9 mouse cellular contexts compared by ENCODE assay signal in genomic region chr11:7568484-7568883, GRCm38 (mm10).
DNase-seq lines count a peak whose midpoint lies in the region; ATAC-seq and TF ChIP-seq lines count a peak whose summit lies in the region.
"Had no signal": no experiment of that assay in that cellular context is flagged by ENCODE, and none has a peak within 500 bp of the region (broad histone marks: within the 10 kb centered on the region; RNA-seq: fewer than 3 reads in every experiment).

No protein-coding gene starts in this region.

- ATAC-seq in kidney, postnatal 0 days (replicated peaks; ENCODE audit: low FRiP score, low read depth): no peak
- ATAC-seq in kidney, embryonic 15.5 days (replicated peaks; ENCODE audit: low FRiP score): no peak
- ATAC-seq in Patski: no peak
- no peak for ATAC-seq in activated CD4-positive, CD25-positive, alpha-beta regulatory T cell, adult 4 months

- CTCF ChIA-PET in Patski (lab: Charles Lee): interaction anchor here (1.2 kb wide), 1 partner anchor 18 kb away, joined by 3 read pairs; no protein-coding TSS in a partner anchor

- no peak overlapping the region for H3K27ac ChIP-seq in kidney, postnatal 0 days
- no peak overlapping the region for H3K27ac ChIP-seq in kidney, embryonic 15.5 days
- H3K27ac ChIP-seq: neural tube, embryonic 12.5 days had no signal

- no peaks in the 10 kb centered on the region for H3K4me1 ChIP-seq in kidney, postnatal 0 days (replicated peaks; ENCODE audit: insufficient read depth, low read length)
- H3K4me1 ChIP-seq in kidney, embryonic 15.5 days: no peaks in the 10 kb centered on the region
- H3K4me1 ChIP-seq: neural tube, embryonic 12.5 days had no signal

- peak; percentile 15 to 68 for DNase-seq in adrenal gland, adult (ENCODE audit: inconsistent age in 2 of 2, low spot score in 1 of 2)
- no peak for DNase-seq in adrenal gland, postnatal 4 days (ENCODE audit: low spot score in 2 of 2)
- DNase-seq in kidney, postnatal 0 days (ENCODE audit: low spot score): peak; percentile 53
- DNase-seq in Patski (ENCODE audit: low read depth, low spot score): no peak
- peak; percentile 31 to 39 for DNase-seq in heart, postnatal 10 days
- no peak for DNase-seq in thymus, postnatal 14 days

- H3K4me3 ChIP-seq in kidney, postnatal 0 days (replicated peaks; ENCODE audit: low read depth, low read length): no peak overlapping the region
- H3K4me3 ChIP-seq in kidney, embryonic 15.5 days (replicated peaks): no peak overlapping the region
- H3K4me3 ChIP-seq: neural tube, embryonic 12.5 days had no signal

- no peak overlapping the region for H3K9ac ChIP-seq in kidney, postnatal 0 days (ENCODE audit: low read depth, low read length)
- H3K9ac ChIP-seq in kidney, embryonic 15.5 days: no peak overlapping the region
- H3K9ac ChIP-seq: neural tube, embryonic 12.5 days had no signal

- in situ Hi-C loops in Patski (cut with MboI; ENCODE audit: low pct_unique_long_range_greater_than_20kb): loop anchor here (10.0 kb wide), 1 partner anchor 364 kb away; no protein-coding TSS in a partner anchor

- intact Hi-C loops in heart, postnatal 10 days (cut with DNase I): loop anchor here (1.0 kb wide), 1 partner anchor 353 kb away; no protein-coding TSS in a partner anchor

- H3K36me3 ChIP-seq in kidney, postnatal 0 days (ENCODE audit: insufficient read depth, low read length): no peaks in the 10 kb centered on the region
- H3K36me3 ChIP-seq in kidney, embryonic 15.5 days: no peaks in the 10 kb centered on the region
- H3K36me3 ChIP-seq: neural tube, embryonic 12.5 days had no signal

- peak; percentile 72 for TF ChIP-seq CTCF in kidney, postnatal 0 days (IDR thresholded peaks at IDR 0.05; ENCODE audit: low read depth)
- TF ChIP-seq CTCF in Patski (IDR thresholded peaks at IDR 0.05): peak; percentile 63

- H3K27me3 ChIP-seq in kidney, postnatal 0 days (ENCODE audit: insufficient read depth, low read length): no peaks in the 10 kb centered on the region
- H3K27me3 ChIP-seq in kidney, embryonic 15.5 days: no peaks in the 10 kb centered on the region
- peaks cover 7% of the 10 kb centered on the region for H3K27me3 ChIP-seq in Patski
- H3K27me3 ChIP-seq: neural tube, embryonic 12.5 days had no signal

- no peaks in the 10 kb centered on the region for H3K9me3 ChIP-seq in kidney, postnatal 0 days (replicated peaks; ENCODE audit: low read length)
- no peaks in the 10 kb centered on the region for H3K9me3 ChIP-seq in kidney, embryonic 15.5 days (replicated peaks)
- H3K9me3 ChIP-seq: neural tube, embryonic 12.5 days had no signal

- WGBS in kidney, postnatal 0 days: 68% methylated on average over 1 of the region's 1 CpGs
- WGBS in kidney, embryonic 15.5 days: 77% methylated on average over 1 of the region's 1 CpGs

- POLR2A ChIA-PET in Patski (lab: Charles Lee): no interaction called here

- H3K4me2 ChIP-seq in kidney, postnatal 0 days (ENCODE audit: low read length): no peak overlapping the region
- no peak overlapping the region for H3K4me2 ChIP-seq in kidney, embryonic 15.5 days
- H3K4me2 ChIP-seq: neural tube, embryonic 12.5 days had no signal

Comparison
In these comparisons a context has a peak if more than half of its experiments do, and no peak if none do; other contexts are left out.
1. DNase-seq: peak in adrenal gland, adult (2 of 2), kidney, postnatal 0 days (single experiment) and heart, postnatal 10 days (2 of 2); none in adrenal gland, postnatal 4 days (0 of 2), Patski (single experiment) and thymus, postnatal 14 days (single experiment).